Mouse (Mus musculus) cerebral cortex, adult 2 months (tissue): ENCODE data around the gene Gimap8.

Experiments used
- WGBS: fragments of 180-500 bp; shearing (Covaris S2); methylation state at CpG from one replicate; pipeline ENCODE4 v1.1.7; 2018; 5-methylcytosine and 5-hydroxymethylcytosine counted together

Gene Gimap8

DNA sequence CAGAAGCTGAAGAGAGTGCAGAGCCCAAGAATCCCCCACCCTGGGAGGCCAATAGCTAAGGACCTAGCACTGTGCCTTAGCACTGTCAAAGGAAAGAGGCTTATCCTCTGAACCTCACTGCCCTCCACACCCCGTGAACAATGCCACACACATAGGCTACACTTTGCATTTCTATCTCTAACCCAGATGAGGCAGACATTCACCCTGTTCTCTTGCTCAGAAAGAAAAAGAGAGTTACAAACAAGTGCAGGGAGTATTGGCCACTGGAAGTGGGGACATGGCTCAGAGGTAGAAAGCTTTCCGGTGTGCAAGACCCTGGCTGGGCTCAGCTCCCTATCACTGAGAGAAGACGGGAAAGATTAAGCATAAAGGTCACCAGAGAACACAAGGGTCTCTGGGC lies 59.1 kb downstream of the Gimap8 start:
- WGBS: 64% methylated on average over 3 of the region's 3 CpGs
